Mouse (Mus musculus): Measurements from ENCODE around the gene Ddb2.

Gene Ddb2

DNA sequence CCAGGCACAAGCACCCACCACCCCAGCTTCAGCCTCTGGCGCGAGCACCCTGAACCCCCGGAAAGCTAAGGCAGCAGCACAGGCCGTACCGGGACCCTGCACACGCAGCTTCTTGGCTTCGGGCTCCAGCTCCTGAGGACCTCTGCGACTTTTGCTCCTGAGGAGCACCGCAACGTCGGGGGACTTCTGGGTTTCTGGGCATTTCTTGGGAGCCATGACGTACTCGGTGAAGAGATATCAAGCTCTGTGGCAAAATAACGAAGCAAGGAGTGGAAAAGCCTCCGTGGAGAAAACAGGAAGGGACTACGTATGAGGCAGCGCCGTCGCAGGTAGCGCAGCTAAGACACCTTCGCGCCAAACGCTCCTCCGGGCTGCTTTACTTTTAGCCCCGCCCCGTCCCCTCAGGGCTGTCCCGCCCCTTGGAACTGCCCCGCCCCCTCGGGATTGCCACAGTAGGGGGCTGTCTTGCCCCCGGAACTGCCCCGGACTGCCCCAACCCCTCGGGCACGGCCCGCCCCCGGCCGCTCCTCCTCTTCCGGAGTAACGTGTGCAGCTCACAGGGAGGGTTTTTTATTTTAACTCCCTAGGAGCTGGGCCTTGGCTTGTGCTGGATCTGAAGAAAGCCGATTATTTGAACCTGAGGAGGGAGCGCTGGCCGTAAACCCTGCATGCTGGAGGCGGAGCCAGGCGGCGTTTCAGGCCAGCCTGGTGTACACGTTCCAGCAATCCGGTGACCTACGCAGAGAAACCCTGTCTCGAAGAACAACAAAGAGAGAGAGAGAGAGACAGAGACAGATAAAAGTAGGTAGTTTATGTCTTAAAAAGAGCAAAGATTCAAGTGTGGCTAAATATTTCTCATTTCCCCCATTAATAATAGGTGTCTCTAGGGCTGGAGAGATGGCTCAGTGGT lies at the start of gene Ddb2:
Ddb2 (minus strand) TSS at position 382 of the 910 bp plus-strand sequence.
- peak; percentile 87 for DNase-seq (ENCODE audit: low spot score)

DNA sequence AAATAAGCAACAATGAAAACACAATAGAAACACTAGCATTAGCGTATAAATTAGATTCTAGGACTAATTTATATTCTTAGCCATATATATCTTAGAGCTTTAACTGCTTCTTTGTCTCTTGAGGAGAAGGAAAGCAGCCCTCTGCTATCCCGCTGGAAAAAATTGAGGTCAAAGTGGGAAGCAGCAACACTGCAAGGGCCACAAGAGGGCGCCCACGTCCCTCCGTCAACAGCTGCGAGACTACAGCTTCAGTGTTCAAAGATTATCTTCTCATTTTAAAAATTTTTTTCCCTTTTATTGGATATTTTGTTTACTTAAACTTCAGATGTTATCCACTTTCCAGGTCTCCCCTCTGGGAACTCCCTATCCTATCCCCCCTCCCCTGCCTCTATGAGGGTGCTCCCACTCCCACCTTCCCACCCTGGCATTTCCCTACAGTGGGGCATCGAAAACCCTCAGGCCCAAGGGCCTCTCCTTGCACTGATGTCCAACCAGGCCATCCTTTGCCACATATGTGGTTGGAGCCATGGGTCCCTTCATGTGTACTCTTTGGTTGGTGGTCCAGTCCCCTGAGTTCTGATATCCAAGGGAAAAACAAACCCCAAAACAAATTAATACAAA lies 49.2 kb upstream of the Ddb2 start:
- DNase-seq (ENCODE audit: low spot score) = peak; percentile 78

GRCm38 (mm10) chr2:91284375-91285199 lies 47.8 kb upstream of the Ddb2 start:
- DNase-seq (ENCODE audit: low spot score) = no peak

GRCm38 (mm10) chr2:91283972-91284371 lies 47.2 kb upstream of the Ddb2 start:
- no peak for DNase-seq (ENCODE audit: low spot score)

- DNase-seq (ENCODE audit: low spot score) = no peak
These were observed 44.6 kb upstream of the Ddb2 start for GRCm38 (mm10) chr2:91281366-91281765.

DNA sequence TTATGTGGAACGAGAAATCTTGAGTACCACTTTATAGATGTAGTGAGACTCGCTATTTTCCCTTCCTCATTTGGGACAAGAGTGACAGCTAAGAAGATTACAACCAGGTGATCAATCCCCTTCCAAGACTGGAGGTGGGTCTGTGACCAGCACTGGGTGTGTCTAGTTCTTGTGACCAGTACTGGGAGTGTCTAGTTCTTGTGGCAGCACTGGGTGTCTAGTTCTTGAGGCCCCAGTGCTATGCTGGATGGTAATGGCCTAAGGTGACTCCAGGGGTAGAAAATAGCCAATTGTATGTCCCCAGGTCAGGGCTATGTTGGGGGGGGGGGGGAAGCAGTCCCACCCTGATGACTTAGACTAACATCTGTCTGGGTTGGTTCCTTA lies 42.6 kb upstream of the Ddb2 start:
- no peak for DNase-seq (ENCODE audit: low spot score)

DNA sequence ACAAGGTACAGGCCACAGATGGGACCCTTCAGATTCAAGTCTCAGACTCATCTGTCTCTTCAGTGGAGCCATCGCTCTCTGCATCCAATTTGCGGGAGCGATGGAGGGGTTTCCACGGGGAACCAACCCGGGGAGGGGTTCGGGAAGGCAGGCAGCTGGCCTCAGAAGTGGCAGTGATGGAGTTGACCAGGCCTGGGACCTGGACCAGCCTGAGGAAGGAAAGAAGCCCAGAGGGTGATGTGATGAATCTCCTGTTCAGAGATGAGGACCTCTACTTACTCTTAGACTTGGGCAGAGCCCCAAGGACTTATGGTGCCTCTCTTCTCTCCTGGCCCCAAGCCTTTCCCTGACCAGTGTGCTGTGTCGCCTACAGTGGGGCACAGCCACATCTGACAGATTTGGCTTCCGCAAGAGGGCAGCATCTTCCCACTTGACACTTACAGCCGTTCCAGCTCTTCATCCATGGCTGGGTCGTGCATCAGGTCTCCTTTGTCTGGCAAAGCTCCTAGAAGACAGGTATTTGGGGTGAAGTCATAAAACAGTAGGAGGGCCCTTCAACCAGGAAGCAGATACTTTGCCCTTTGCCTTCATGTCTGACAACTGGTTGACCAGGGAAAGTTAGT lies 42.1 kb upstream of the Ddb2 start:
- no peak for DNase-seq (ENCODE audit: low spot score)

GRCm38 (mm10) chr2:91269687-91270133 lies 32.9 kb upstream of the Ddb2 start:
- DNase-seq (ENCODE audit: low spot score) = no peak

- DNase-seq (ENCODE audit: low spot score) = no peak
These were observed 31.9 kb upstream of the Ddb2 start for GRCm38 (mm10) chr2:91268706-91269105.

GRCm38 (mm10) chr2:91268042-91268441 lies 31.3 kb upstream of the Ddb2 start:
- no peak for DNase-seq (ENCODE audit: low spot score)

GRCm38 (mm10) chr2:91264711-91265681 lies 28.2 kb upstream of the Ddb2 start, which contains the start of gene Arfgap2:
Gene Arfgap2 (plus strand): TSS chr2:91264974.
- peak; percentile 93 for DNase-seq (ENCODE audit: low spot score)

DNA sequence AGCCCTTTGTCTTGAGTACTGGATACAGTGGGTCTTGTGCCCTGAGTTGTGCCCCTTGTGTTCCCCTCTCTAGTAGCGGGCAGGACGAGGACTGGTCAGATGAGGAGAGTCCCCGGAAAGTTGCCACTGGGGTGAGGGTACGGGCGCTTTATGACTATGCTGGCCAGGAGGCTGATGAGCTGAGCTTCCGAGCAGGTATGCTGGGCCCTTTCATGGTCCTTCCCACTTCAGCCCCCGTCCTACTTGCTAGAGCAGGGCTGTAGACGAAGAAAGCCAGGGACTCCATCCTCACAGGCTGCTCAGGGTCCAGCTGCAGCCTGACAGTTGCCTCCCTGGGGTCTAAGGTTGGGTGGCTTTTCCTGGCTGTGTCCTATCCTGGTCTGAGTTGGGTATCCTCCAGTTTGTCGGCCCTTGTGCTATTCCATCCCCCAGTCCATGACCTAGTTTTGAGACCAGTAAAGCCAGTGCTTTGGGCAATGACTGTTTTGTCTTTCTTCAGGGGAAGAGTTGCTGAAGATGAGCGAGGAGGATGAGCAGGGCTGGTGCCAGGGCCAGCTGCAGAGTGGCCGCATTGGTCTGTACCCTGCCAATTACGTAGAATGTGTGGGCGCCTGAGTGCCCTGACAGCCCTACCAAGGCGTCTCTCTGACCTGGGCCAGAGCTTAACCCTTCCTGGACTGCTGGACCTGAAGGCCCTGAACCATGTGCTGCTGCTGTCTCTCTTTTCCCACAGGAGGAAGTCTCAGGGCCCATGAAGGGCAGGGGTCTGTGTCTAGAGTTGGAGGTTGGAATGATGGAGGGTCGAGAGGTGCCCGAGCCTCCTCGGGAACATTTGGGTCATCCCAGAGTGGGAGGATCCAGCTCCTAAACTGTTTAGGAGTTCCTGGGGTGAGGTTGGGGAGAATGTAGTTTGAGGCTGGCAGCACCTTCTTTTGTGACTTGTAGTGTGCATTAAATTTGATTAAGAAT lies 27.2 kb upstream of the Ddb2 start:
- DNase-seq (ENCODE audit: low spot score) = no peak

DNA sequence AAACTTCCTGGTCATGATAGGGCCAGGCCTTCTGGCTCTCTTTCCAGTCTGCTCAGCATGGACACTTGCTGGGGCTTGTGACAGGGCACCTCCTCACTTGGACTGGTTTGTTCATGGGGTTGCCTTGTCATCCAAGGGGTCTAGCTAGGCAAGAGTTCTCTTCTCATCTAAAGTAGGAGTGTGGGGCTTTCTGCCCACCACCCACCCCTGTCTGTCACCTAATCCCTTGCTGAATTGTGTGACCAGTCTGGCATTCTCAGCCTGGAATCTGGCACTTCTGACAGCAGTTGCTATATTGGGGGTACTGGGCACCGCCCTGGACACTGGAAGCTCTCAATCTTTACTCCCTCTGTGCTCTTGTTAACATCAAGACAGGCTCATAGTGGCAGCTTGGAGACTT lies 22.7 kb upstream of the Ddb2 start:
- no peak for DNase-seq (ENCODE audit: low spot score)

DNA sequence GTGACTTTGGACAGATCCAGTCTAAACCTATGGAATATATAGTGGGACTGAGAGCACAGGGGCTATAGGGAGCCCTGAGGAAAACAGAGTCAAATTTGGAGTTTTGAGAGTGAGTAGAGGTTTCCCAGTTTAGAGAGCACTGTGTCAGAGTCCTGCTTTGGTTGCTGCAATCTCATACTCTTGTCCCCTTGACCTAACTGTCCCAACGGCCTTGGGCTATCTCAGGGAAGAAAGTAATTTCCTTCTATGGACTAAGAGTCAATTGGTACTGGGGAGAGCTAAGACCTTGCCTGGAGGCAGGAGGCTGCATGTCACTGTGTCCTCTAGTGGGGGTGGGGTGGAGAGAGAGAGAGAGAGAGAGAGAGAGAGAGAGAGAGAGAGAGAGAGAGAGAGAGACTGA lies 22.0 kb upstream of the Ddb2 start:
- DNase-seq (ENCODE audit: low spot score) = no peak

DNA sequence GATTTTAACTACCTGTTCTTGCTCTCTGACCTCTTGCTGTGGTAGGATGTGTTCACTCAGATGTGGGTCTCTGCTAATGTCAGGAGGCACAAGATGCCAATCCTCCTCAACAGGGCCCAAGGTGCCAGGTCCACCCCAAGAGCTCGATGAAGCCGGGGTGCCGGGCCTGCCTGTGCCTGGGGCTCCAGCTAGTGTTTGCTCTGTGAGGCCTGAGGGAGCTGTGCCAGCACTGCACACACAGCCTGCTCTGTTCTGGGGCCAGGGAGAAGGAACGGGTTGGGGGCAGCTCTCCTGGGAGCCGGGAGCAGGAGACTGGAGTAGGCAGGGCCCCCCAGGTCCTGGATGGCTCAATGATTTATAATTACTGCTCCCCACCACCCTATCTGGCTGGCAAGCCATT lies 21.3 kb upstream of the Ddb2 start:
- DNase-seq (ENCODE audit: low spot score) = no peak

GRCm38 (mm10) chr2:91257126-91257980 lies 20.6 kb upstream of the Ddb2 start:
- no peak for DNase-seq (ENCODE audit: low spot score)

DNA sequence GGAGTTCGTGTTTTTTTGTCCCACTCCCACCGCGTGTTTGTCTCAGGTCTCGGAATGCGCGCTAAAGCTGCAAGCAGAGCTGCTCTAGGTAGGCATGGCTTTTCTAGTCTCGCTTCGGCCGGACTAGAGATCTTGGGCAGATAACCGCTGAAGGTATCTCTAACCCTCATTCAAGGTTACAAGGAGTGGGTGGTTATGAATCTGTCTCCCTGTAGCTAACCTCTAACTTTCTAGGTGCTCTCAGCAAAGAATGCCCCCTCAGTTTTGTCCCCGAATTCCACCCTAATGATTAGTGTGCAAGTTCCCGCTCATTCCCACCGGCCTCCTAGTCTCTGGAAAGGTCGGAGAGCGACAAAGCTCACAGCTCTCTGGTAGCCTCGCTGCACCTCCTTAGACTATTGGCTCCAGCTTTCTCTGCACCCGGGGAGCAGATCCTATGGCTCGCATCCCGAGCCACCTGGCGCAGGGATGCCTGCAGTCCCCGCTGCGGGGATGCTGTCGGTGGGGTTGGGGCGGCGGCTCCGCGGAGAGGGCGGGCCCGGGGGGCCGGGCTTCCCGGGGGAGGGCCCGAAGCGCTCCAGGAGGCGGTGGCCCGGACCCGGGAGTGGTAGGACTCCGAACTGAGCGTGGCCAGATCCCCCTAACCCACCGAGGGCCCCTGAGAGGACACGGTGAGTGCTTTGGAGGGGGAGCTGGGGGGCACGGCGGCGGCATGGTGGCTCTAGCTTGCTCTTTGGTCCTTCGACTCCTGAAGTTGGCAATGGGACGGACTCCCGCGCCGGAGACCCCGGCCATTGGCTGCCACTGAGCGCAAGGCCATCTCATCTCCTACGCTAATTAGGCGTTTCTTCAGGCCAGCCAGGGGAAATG lies 19.7 kb upstream of the Ddb2 start:
- peak; percentile 51 for DNase-seq (ENCODE audit: low spot score)

Data from ovary, postnatal 14 days (tissue).